Mouse (Mus musculus): ENCODE measurements at regions not wholly inside any gene's neighbourhood (a gene's known extent, or its start where the extent isn't known, plus 50 kb on each side); places are given as distances from the start of the nearest gene placed in this dataset.
"Not testable (repeated sequence)": the region's sequence is repeated elsewhere in the genome, so short reads cannot be mapped to it uniquely, and the experiment has no call there.

DNA sequence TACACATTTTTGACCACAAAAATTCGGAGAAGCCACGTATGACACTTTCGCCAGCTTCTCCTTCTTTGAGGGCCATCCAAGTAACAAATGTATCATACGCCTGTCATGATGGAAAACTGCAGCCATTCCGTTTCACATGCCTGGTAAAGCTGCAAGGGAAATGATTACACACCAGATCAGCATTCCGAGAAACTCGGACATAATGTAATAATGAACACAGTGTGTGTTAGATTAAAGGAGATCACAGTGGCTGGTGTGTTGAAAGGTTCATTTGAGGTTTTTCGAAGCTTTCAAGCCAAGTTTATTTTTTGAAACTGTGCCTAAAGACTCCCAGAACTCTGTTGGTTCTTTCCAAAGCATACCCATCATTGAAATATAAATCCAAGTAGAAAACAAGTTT lies 137.8 kb upstream of the Mad2l1 start:
- no peak for DNase-seq (ENCODE audit: low spot score)

DNA sequence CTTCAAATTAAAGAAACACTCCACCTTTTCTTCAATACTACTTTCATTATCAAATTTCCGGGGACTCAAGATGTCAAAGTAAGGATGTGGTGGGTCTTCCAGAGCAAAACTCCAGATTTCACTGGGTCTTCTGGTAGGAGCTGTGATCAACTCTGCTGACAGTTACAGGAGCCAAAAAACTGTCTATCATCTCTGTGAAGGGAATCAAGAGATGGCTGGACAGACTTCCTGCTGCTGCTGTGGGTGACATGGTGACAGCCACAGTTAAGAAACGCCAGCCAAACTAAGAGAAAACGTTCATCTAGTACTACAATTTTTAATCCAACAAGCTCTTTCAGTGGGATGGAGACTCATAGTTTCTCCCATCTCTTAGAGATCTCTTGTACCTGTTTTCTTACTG lies 136.5 kb upstream of the Mad2l1 start:
- no peak for DNase-seq (ENCODE audit: low spot score)

GRCm38 (mm10) chr6:66399091-66399755 lies 136.0 kb upstream of the Mad2l1 start:
- peak; percentile 12 for DNase-seq (ENCODE audit: low spot score)

DNA sequence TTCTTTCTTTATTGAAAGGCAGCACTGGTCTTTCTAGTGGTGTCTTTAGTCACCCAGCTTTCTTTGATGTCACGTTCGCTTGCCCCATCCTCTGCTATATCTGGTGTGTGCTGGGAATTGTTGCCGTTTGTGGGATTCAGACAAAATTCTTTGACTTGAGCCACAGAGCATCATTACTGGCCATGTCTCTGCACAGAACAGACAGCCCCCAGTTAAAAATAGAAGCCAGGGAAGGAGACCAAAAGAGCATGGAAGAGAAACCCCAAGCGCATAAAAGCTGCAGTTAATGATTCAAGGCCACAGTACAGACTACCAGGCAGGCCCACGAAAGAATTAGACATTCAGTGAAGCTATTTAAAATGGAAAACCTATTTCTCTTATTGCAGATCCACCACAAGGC lies 133.7 kb upstream of the Mad2l1 start:
- no peak for DNase-seq (ENCODE audit: low spot score)

- no peak for DNase-seq (ENCODE audit: low spot score)
Observed at GRCm38 (mm10) chr6:66401868-66402440, 133.2 kb upstream of the Mad2l1 start.

DNA sequence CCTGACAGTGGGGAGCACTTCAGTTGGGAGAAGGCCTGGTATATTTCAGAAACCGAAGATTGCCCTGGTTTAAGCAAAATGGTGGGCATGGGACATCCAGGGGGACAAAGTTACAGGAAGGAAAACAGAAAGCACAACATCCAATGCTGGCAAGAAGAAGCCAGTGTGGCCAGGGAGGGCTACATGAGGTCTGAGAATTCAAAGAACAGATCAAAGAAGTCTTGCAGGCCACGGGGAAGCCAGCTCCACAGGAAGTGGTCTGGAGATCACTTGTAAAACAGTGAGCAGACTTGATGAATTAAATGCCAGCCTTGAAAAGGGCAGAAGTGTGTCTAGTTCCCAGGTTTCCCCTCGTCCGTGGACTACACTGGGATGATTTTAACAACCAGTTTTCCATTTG lies 120.4 kb upstream of the Mad2l1 start:
- DNase-seq (ENCODE audit: low spot score), result no peak

DNA sequence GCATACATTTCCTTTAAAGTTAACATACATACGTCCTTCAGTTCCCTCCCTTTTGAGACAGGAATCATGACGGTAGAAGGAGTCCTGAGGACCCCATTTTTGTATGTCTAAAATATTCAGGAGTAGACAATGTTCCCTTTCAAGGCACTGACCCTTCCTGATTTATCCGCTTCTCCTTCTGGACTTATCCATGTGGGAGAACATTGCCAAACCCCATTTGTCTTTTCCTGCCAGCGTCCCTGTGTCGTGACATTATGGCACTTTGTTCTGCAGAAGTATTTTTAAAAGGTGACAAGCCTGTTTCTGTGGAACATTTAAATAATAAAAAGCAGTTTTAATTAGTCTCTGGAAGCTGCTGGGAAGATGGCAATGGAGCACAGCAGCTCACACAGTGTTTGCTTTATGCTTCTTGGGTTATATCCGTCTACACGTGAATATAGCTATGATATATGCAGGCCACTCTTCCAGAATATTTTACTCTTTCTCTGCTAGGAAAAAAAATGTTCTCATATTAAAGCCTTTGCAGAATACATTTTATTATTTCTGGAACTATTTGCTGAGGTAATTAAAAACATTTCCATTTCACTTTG lies 115.6 kb upstream of the Mad2l1 start:
- no peak for DNase-seq (ENCODE audit: low spot score)

- DNase-seq (ENCODE audit: low spot score), result no peak
Observed at GRCm38 (mm10) chr6:66428370-66428769, 106.8 kb upstream of the Mad2l1 start.

GRCm38 (mm10) chr6:66450408-66450807 lies 84.8 kb upstream of the Mad2l1 start:
- DNase-seq (ENCODE audit: low spot score), result not testable (repeated sequence)

DNA sequence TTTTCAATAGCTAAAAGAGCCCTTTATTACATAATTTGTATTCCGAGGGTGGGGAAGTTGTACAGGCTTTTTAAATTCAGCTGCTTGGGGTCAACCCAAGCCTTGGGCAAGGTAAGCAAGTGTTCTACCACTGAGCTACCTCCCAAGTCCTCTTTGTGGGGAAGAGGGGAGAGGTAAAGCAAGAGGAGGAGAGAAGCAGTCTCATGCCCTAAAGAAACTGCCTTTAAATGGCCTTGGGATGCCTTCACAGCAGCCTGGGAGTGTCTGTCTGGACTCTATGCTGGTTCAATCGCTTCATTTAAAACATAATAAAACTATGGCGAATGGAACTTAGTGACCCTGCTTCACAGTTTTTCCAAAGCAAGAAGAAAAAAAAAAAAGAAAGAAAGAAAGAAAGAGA lies 77.0 kb upstream of the Mad2l1 start:
- DNase-seq (ENCODE audit: low spot score), result no peak

- no peak for DNase-seq (ENCODE audit: low spot score)
Observed at GRCm38 (mm10) chr6:66464540-66464939, 70.7 kb upstream of the Mad2l1 start.

DNA sequence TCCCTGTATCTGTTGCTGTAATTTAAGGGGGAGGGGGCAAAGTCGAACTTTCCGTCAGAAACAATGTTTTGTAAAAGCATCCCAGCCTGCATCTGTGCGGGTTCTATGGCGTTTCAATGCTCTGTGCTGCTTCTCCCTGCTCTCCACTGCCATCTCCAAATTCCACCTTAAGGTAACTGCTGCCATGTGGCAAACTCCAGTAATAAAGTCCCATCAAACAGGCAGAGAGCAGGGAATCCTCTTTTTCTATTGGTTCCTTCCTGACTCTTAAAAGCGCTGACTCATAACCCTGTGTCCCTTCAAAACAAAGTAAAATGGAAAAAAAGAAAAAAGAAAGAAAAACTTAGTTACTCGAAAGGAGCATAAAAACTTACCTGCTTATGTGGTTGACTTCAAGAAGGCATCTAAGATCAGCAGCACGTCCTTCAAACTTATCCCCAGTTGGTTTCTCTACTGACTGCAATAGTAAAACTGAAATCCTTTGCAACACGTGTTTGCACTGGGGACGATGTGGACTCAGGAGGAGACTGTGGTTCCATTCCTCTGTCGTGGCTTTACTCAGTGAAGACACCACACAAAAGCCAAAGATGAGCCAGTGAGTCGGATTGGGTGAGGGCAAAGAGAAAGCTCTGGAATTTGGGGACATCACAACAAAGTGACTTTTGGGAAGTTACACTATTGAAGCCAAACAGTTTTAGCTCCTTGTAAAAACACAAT lies 69.9 kb upstream of the Mad2l1 start:
- no peak for DNase-seq (ENCODE audit: low spot score)

GRCm38 (mm10) chr6:66466757-66467156 lies 68.4 kb upstream of the Mad2l1 start:
- DNase-seq (ENCODE audit: low spot score), result no peak

GRCm38 (mm10) chr6:66470627-66471249 lies 64.5 kb upstream of the Mad2l1 start:
- no peak for DNase-seq (ENCODE audit: low spot score)

DNA sequence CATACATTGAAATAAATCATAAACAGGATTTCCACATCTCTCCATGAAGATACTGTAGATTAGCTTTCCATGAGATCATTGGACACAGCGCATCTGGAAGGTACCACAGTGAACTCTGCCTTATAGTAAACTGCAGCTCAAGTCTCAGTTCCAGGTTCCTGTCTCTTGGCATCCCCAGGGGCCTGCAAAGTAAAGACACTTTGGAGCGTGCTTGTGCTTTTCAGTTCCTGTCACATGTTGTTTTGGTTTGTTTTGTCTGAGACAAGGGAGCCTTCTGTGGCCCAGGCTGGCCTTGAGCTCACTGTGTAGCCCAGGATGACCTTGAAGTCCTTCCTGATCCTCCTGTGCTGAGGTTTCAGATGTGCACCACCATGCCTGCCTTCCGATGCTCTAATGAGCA lies 63.4 kb upstream of the Mad2l1 start:
- no peak for DNase-seq (ENCODE audit: low spot score)

GRCm38 (mm10) chr6:66472697-66473096 lies 62.5 kb upstream of the Mad2l1 start:
- DNase-seq (ENCODE audit: low spot score), result no peak

- DNase-seq (ENCODE audit: low spot score), result no peak
Observed at GRCm38 (mm10) chr6:66477575-66477974, 57.6 kb upstream of the Mad2l1 start.

DNA sequence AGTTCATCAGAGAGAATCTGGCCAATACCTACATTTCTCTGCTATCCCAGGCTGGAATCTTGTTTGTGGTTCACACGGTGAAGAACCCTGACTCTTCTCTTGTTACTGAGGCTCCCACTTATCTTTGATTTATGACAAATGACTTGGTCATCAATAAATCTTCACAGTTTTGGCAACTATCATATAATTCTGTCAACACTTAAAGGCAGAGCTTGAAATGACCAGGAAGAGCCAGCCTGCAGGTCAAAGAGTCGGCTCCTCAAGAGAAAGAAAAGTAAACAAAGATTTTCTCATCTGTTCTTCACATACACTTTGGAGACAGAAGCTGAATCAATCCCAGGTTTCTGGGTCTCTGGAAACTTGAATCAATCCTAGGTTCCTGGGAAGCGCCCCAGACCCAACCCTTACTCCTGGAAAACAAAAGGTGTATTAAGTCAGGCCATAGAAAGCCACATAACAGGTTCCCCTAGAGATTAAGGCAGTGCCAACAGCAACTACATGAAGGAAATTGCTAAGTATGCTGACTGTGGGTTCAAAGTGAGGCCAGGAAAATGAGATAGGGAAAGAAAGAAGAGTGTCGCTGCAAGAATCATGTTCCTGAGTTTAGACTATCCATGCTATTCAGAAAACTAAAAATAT lies 56.7 kb upstream of the Mad2l1 start:
- no peak for DNase-seq (ENCODE audit: low spot score)

GRCm38 (mm10) chr6:66479576-66479975 lies 55.6 kb upstream of the Mad2l1 start:
- no peak for DNase-seq (ENCODE audit: low spot score)

DNA sequence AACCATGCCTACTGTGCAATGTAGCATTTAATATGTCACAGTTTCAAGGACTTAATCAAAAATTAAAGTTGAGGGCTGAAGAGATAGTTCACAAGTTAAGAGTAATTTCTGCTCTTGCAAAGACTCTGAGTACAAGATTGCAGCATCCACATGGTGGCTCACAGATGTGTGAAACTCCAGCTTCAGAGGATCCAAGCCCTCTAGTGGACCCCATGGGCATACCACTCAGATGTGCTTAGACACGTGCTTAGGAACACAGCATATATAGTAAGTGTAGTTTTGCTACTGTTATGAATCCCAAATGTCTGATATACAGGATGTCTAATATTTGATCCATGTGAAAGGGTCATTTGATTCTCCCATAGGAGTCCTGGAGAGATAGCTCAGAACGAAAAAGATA lies 55.0 kb upstream of the Mad2l1 start:
- no peak for DNase-seq (ENCODE audit: low spot score)

DNA sequence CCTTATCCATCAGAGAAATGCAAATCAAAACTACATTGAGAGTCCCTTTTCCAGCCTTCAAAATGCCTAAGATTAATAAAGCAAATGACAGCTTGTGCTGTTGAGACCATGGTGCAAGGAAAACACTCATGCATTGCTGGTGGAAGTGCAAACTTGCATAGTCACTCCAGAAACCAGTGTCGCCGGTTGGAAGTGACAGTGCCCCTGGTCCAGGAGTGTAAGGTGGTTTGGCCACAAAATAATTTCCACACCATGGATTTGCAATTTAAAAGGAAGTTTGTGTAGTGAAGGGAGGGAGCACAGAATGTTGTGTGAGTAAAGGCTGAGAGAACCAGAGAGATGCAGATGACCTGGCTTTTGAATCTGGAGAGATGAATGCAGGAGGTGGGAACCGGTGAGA lies 52.4 kb upstream of the Mad2l1 start:
- DNase-seq (ENCODE audit: low spot score), result no peak

Measured in layer of hippocampus, adult 11-12 months (tissue).